Mouse (Mus musculus): ENCODE data around the gene Ank2.
"Not testable (repeated sequence)": the region's sequence is repeated elsewhere in the genome, so short reads cannot be mapped to it uniquely, and the experiment has no call there.

Ank2 gene

DNA sequence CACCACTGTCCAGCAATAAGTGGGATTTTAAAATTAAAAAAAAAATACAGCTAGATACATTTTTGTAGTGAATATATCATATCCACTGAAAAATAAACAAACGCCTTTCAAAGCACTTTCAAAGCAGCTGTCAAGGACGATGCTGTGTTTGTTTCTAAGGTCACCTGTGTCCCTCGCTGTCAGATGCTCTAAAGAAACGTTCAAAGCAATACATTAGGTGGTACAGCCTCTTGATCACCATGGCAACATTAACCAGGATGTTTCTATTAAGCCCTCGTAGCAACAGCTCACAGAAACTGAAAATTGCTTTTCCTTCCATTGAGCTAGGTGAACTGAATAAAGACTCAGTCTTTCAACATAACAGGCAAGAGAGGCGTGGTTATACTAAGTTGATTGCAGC, 17.5 kb downstream of the Ank2 start:
- DNase-seq: no peak

DNA sequence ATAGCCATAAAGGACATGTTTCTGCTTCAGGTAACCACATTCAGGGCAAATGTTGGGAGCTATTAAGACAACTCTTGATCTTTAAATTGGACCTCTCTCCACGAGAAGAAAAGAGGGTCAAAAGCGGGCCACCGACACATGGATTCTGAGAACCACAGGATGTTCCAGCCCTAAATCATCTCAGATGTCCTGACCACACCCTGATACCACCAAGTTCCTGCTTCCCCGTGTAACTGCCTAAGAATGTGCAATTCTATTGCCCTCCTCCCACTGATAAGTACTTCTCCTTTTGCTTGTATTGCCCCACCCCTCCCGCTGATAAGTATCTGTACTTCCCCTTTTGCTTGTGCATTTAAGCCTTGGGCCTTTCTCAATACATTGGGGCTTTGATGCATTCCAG, 18.8 kb downstream of the Ank2 start:
- DNase-seq: not testable (repeated sequence)

DNA sequence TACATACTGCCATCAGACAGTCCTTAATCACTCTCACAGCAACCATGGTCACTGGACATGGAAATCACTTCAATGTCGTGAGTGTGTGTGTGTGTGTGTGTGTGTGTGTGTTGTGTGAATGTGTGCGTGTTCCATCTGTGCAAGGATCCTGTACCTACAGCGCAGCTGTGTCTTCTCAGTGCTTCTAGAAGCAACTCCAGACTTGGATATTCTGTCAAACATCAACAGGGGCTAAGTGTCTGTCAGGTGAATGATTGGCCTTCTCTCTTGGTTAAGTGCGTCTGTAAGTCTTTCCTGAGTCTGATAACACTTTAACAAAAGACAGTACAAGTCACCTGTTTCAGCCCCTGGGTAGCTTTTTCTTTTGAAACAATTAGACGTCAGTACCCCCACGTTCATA, 25.0 kb downstream of the Ank2 start:
- DNase-seq: no peak

DNA sequence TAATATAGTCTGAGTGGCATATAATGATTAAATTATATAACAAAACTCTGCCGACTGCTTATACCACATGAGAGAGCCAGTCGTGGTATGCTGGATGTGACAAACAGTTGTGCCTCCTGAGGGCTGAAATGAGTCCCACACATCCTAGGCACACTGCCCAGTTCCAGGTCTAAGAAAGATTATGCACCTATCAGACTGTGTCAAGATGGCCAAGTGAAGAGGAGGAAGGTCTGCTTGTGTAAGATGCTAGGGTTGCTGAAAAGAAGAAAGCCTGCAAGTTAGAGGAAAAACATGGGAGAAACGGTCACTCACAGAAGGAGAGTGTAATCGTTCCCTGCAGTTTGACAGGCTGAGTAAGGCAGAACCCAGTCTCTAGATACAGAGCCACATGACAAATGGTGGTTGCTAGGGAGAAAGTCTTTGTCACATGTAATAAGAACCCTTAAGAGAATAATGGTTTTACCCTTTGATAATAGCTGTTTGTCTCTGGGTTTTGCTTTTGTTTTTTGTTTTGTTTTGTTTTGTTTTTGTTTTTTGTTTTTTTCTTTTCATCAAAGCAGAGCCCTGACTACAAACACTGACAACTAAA, 29.9 kb downstream of the Ank2 start:
- DNase-seq: no peak

DNA sequence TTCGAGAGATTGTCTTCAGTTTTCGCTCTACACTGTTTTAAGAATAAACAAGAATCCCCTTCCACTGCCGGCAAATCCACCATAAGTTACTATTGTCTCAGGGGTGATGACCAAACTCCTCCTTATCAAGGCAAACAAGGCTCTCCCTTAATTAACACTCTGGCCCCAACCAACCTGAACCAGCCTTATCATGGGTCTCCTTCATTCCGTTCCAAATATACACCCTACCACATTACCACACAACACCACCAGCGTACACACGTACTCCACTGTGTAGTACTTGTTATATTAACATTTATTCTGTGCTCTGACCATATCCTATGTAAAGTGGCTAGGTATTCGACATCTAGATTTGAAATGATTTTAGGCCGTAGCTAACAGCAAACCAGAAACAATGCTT, 30.6 kb downstream of the Ank2 start:
- no peak for DNase-seq

DNA sequence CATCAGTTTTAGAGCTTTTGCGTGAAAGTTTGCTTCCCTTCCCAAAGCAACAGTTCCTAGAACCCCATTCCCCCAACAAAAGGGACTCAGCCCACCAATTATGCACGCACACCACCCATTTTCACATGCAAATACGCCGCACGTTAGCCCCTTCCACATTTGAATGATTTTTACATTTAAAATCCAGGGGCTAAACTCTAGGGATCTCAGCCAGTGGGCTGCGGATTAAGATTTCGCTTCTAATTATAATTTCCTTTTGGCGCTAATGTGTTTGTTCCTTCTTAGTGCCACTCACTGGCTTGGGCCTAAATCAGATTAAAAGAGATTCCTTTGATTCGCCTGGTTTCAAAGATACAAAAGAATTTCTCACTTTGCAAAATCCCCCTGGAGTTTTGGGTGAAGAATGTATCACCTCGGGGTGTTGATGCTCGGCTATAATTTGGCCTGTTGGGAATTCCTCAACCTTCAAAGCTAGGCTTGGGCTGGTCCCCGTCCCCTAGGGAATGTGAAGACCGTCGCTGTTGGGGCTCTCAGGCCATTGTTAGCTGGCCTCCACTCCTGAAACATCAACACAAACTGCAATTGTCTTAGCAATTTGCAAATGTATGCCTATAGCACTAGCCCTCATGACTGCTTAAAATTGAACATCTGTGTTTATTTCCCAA, 35.2 kb downstream of the Ank2 start:
- DNase-seq: no peak

DNA sequence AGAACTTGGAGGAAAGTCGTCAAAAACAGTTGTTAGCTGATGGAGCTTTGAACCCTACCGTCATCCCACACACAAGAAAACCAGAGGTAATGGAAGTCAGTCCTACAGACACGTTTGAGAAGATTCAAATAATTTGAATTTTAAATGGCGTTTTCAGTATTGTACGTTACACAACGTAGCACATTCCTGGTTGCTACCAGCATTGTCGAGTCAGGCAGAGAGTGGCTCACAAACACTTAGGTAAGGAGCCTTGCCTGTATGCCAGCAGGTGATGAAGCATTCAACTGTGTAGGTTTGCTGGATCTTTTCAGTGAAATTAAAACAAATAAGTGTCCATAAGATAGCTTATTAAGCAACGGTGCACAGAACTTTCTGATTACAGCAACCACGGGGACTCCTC, 36.0 kb downstream of the Ank2 start:
- no peak for DNase-seq

DNA sequence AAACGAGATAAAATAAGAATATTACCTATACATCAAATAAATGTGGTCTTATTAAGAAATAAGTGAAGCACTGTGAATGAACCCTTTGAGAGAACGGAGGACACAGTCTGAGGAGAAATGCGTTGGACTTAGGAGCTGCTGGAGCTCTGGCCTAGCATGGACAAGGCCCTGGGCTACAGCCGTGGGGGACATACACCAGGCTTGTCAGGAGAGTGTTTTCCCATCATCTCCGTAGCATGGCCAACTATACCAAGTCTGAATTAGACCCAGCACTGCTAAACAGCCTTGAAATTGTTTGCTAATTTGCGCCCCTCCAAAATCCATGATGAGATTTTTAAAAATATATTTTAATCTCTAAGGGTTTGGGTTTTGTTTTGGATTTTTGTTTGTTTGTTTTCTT, 36.7 kb downstream of the Ank2 start:
- no peak for DNase-seq

DNA sequence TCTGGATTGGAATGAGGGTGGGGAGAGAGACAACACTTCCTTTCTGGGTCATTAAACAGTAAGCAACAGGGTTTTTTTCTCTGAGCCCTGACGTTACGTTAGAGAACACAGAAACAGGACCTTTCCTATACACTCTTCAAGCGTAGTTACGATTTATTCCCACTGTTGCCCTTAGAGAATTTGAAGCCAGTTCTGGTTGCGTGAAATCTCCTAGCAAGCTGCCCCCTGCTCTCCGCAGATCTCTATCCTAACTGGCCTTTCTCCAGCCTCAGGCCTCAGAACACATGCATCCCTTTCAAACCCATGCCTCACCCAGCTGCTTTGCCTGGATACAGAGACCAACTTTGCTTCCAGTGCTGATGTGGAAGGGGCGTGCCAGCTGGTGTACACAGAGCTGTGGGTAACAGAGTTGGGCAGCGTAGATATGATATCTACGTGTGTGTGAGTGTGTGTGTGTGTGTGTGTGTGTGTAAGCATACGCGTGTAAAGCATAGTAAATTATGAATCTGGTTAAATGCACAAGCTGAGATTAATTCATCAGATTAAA, 38.2 kb downstream of the Ank2 start:
- no peak for DNase-seq

DNA sequence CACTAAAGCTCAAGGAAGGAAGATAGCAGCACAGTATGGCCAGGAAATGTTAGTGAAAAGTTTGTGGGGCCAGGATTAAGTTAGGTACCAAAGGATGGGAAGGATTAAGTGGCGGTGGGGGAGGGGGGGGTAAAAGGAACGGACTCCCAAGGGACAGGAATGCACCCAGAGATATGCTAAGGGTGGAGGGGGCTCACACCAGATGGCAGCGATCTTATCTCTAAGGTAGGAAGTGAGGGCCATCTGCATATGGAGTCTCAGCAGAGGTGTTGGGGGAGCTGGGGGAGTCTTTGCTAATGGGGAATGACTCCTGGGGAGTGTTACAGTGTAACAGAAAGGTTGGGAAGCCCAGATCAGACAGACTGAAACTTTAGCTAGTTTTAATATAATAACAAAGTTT, 39.3 kb downstream of the Ank2 start:
- no peak for DNase-seq

DNA sequence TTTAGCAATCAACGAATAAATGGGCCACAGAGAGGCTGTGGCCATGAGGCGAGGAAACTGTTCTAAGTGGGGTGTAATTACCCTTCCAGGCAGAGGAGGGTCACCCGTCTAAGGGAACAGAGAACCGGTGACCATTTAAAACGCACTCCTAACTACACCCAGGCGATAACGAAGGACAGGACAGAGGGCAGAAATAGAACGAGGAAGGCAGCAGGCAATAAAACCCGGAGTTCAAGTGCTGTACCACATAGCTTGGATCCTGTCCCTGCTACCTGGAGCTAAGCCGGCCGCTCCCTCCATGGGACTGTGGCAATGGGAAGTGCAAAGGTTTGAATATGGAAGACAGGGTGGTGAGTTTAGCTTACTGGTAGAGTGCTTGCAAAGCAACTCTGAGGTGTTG, 40.2 kb downstream of the Ank2 start:
- DNase-seq: no peak

DNA sequence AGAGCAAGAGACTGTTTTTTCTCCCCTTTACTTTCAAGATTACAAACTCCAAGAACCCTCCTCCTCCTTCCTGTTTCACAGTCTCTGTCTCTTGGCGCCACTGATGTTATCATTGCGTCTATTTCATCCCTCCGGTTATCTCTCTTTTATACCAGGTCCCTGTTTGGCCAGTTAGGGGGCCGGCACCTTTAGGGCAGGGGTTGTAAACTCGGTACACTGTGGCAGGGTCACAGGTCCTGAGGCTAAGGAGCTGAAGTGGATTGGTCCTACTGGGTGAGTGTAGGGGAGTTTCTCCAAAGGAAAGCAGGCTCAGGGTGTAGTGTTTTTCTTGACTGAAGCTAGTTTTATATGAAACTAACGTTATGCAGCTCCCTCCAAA, 40.7 kb downstream of the Ank2 start:
- no peak for DNase-seq

DNA sequence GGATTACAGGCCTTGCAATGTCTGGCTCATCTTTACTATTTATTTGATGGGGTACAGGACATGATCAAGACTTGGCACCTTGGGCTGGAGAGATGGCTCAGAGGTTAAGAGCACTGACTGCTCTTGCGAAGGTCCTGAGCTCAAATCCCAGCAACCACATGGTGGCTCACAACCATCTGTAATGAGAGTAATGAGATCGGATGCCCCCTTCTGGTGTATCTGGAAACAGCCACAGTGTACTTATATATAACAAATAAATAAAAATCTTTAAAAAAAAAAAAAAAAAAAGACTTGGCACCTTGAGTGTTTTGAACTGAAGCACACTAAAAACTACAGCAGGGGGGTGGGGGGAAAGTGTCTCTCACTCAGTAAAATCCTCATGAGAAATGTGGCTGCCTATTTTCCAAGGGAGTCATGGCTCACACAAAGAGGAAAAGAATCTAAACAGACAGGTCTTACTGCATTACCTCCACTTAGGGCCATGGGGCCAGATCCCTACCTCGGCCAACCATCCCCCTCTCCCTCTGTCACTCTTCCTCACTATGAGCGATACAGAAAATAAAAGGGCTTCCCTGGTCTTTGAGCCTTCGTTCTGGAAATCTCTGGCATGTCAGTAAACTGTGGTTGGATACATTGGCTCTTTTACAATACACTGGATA, 41.3 kb downstream of the Ank2 start:
- DNase-seq: no peak

DNA sequence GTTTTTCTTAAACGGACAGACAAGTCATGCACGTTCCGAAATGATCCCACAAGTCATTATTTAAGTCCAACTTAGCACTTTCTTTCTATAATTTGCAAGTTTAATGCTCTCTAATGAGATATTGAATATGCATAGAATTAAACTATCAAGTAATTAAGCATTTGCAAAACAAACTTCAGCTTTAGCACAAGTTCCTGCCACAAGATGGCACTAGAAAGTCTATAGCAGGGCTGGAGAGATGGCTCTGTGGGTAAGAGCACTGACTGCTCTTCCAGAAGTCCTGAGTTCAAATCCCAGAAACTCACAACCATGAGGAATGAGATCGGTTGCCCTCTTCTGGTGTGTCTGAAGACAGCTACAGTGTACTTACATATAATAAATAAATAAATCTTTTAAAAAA, 45.4 kb downstream of the Ank2 start:
- DNase-seq: no peak

DNA sequence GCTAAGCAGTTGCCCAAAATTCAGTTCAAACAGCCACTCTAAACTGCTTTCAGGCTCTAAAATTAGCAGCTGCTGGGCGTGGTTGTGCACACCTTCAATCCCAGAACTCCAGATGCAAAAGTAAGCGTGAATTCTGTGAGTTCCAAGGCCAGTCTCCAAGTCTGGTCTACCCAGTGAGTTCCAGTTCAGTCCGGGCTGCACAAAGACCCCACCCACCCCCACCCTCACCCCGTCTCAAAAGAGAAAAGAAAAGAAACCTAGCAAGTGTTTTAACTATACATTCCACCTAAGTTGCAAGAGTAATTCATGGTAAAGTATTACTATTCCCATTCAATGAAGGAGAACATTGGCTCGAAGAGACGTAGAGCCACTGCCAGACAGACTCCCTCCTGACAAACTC, 45.9 kb downstream of the Ank2 start:
- DNase-seq: no peak

DNA sequence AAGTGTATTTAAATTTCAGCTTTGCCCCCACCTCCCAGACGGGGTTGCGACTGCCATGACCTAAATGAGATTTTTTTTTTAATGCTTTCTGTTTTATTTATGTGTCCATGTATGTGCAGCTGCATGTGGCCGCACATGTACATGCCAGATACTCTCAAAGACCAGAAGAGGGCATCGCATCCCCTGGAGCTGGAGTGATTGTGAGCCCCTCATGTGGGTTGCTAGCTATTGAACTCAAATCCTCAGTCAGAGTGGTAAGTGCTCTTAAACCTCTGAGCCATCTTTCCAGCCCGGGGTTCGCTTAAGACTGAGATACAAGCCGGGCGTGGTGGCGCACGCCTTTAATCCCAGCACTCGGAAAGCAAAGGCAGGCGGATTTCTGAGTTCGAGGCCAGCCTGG, 46.9 kb downstream of the Ank2 start:
- no peak for DNase-seq

DNA sequence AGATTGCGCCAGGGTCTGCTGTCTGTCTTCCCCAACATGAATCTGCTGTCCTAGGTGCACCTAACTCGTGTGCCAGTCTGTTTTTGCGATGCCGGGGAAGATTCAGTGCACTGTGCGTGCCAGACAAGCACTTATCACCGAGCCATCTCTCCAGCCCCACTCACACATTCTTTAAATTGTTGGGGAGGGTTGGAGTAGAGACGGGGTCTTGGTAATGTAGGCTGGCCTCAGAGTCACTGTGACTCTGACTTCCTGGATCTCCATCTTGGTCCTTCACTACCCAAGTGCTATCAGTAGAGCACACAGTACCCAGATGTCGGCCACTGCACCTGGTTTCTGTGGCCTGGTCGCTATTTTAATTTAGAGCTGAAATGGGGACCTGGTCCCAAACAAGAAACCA, 47.4 kb downstream of the Ank2 start:
- DNase-seq: no peak

DNA sequence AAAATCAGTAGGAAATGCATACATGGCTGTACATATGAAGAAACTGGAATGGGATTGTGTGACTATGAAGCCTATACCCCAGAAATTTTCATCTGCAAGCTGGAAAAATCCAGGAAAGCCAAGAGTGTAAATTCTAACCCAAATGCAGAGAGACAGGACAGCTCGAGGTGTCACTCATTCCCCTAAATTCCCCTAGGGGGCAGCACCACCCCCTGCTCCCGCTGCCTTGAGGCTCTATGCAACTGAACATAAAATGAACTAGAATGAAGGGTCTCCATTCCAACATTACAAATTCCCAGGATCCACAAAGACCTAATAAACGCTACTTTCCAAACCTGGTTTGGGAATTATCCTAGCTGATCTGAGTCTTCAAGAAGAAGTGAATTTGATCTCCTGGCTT, 48.1 kb downstream of the Ank2 start:
- DNase-seq: peak; percentile 2 to 5

DNA sequence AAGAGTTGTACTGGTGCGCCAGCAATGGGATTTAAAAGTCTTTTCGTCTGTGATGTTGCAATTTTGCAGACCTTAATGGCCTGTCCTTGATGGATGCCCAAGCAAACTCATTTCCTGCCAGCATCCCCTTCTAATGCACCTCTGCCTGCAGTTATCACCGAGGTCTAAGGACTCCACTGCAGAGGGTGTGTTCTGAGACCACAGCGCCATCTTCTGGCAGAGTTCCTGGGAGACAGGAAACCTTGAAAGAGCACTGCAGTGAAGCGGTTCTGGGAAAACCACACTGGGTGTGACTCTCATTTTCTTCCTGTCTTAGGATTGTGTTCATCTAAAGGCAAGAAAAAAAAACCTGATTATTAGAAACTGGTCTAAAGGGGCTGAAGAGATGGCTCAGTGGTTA, 53.0 kb downstream of the Ank2 start:
- no peak for DNase-seq

DNA sequence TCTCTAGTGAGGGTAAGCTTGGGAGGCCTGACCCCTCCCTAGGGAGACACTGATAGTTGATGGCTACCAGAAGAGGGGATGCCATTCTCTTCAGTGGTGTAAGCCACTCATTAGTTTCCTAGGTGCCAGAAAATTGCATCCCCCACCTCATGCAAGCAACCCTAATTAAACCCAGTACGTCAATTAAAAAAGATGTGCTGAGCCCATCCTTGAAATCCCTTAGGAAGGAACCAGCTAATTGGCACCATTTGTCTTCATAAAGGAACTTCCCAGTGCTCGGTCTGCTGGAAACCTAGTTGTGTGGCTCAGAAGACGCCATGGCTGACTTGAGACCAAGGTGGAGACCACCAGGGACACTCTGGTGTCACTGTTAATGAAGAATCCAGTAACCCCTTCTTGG, 65.9 kb downstream of the Ank2 start:
- no peak for DNase-seq

DNA sequence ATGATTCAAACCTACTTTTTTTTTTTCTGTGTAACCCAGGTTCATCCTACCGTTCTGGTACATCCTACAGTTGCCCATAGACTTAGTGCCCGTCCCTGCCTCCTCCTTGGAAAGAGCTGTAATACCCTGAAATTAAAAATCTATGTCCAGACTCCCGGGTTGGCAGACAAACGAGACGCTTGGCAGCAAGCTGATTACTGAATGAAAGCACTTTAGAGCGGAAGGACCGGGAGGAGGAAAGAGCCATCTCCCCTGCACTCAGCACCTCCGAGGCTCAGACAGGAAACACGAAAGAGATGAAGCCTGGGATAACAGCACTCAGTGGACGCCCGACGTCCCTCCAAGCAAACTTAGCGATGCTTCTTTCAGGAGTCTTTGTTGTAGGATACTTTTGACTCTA, 69.3 kb downstream of the Ank2 start:
- DNase-seq: no peak

DNA sequence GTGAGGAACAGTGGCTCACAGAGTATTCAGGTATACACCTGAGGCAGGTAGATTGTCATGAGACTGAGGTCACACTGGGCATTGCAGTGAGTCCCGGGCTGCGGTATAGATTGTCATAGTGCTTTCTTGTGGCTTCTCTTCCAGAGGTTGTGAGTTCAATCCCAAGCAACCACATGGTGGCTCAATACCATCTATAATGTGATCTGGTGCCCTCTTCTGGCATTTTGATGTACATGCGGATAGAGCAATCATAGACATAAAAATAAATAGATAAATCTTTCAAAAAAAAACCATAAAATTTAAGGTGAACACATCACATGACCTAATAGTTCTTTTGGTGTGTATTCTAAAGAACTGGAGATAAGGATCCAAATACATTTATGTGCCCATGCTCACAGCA, 70.6 kb downstream of the Ank2 start:
- no peak for DNase-seq

DNA sequence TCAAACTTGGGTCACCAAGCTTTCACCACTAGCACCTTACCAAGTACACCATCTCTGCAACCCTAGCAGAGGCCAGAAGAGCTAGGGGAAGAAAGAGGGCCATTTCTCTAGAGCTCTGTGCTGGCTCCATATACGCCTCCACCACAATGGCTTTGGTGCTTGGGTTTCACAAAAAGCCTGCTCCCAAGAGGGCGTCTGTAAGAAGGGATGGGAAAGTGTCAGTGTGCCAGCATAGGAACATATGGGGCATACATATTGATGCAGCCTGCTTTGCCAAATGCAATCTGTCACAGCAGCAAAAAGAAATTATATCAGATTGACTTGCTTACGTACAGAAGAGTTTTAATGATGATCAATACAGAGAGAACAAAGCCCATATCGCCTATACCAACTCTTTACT, 82.2 kb downstream of the Ank2 start:
- DNase-seq: no peak

DNA sequence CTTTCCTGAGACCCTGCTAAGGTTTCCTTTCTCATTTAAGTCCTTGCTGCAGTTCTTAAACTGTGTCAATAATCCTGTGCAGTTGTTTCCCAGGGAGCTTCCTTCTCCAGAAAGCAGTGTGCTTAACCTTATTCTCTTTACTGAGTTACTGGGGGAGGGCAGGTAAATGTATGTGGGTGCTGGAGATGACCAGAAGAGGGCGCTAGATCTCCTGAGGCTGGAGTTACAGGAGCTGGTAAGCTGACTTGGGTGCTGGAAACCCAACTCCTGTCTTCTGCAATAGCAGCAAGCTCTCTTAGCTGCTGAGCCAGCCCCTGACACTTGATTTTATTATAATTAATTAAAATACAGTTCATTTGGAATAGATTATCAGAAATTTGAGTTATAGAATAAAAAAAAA, 84.7 kb downstream of the Ank2 start:
- no peak for DNase-seq

Data from B cell, adult 2 months (primary cell).